Mouse (Mus musculus): ENCODE results near the gene Agpat3. TPM values are rescaled to one million over a fixed set of nuclear protein-coding genes. Genes with fewer than 3 reads are reported as not detected.

Agpat3 gene
- polyA plus RNA-seq, 2 experiments: 14.5 to 21.0 TPM

DNA sequence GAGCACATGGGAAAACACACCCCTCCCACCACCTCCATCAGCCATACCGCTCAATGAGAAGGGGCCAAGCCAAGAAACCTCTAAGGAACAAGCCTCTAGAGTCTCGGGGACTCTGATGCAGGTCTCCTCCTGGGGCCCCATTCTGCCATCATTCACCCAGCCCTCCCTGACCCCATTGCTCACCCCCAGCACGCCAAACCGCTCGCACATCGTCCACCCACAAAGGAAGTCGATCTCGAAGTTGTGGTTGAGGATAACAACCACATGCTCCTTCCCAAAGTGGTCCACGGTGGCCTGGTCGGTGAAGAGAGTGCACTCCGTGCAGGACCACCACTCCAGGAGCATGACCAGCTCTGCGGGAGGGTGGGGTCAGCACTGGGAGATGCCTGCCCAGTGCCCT, 67.5 kb downstream of the Agpat3 start:
- DNase-seq (ENCODE audit: low read depth in 3 of 3, low spot score in 3 of 3) (no peak), ATAC-seq (ENCODE audit: insufficient read depth) (no peak)
- Histone ChIP-seq H3K27me3 (ENCODE audit: control insufficient read depth, insufficient read depth, low read length) (no peaks in the 10 kb centered on the region), H3K36me3 (replicated peaks; ENCODE audit: control insufficient read depth, insufficient read depth, low read depth) (no peaks in the 10 kb centered on the region), H3K9me3 (ENCODE audit: control insufficient read depth, low read length) (no peaks in the 10 kb centered on the region), H3K4me3 (ENCODE audit: insufficient read depth in 1 of 2, low read depth in 2 of 2, low read length in 2 of 2) (no peak overlapping the region), H3K4me1 (replicated peaks; ENCODE audit: control insufficient read depth in 2 of 2, insufficient read depth in 2 of 2, low read length in 1 of 2) (no peaks in the 10 kb centered on the region), H3K9ac (replicated peaks) (no peak overlapping the region), H3K27ac (no peak overlapping the region), H3K4me2 (ENCODE audit: low read depth) (no peak overlapping the region)
- TF ChIP-seq CTCF (IDR thresholded peaks at IDR 0.05; ENCODE audit: low read depth): no peak
- no peak for TF ChIP-seq EP300 (IDR thresholded peaks at IDR 0.05; ENCODE audit: low read depth)
- WGBS (ENCODE audit: insufficient replicate concordance): 13% methylated on average over 12 of the region's 12 CpGs

- DNase-seq (ENCODE audit: low read depth in 3 of 3, low spot score in 3 of 3) (no peak), ATAC-seq (ENCODE audit: insufficient read depth) (no peak)
- no peak overlapping the region for H3K4me3 ChIP-seq (ENCODE audit: insufficient read depth in 1 of 2, low read depth in 2 of 2, low read length in 2 of 2)
- no peak overlapping the region for H3K9ac ChIP-seq (replicated peaks)
- no peak overlapping the region for H3K4me2 ChIP-seq (ENCODE audit: low read depth)
- H3K36me3 ChIP-seq (replicated peaks; ENCODE audit: control insufficient read depth, insufficient read depth, low read depth): no peaks in the 10 kb centered on the region
- no peak overlapping the region for H3K27ac ChIP-seq
- 56% methylated on average over 4 of the region's 4 CpGs for WGBS (ENCODE audit: insufficient replicate concordance)
- H3K27me3 ChIP-seq (ENCODE audit: control insufficient read depth, insufficient read depth, low read length): no peaks in the 10 kb centered on the region
- no peak for TF ChIP-seq CTCF (IDR thresholded peaks at IDR 0.05; ENCODE audit: low read depth)
- TF ChIP-seq EP300 (IDR thresholded peaks at IDR 0.05; ENCODE audit: low read depth): no peak
- H3K4me1 ChIP-seq (replicated peaks; ENCODE audit: control insufficient read depth in 2 of 2, insufficient read depth in 2 of 2, low read length in 1 of 2): no peaks in the 10 kb centered on the region
- no peaks in the 10 kb centered on the region for H3K9me3 ChIP-seq (ENCODE audit: control insufficient read depth, low read length)
Observed at GRCm38 (mm10) chr10:78282411-78282810, 69.9 kb downstream of the Agpat3 start.

DNA sequence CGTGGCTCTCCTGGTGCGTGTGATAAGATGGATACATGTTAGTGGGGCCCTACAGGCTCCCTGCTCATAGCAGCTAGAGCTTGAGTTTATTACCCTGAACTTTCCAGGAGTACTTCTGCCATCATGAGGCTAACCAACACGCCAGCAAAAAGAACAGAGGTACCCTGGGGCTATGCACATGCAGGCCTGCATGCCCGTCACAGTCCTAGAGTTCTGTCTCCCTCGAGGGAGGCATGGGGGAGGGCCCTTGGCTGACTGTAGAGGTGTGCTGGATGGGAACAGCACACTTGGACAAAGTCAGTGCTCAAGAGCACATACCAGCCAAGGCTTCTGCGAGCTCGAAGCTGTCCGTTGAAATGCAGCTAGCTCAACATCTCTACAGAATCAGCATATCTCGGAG, 71.8 kb downstream of the Agpat3 start:
- WGBS (ENCODE audit: insufficient replicate concordance): 66% methylated on average over 9 of the region's 9 CpGs

DNA sequence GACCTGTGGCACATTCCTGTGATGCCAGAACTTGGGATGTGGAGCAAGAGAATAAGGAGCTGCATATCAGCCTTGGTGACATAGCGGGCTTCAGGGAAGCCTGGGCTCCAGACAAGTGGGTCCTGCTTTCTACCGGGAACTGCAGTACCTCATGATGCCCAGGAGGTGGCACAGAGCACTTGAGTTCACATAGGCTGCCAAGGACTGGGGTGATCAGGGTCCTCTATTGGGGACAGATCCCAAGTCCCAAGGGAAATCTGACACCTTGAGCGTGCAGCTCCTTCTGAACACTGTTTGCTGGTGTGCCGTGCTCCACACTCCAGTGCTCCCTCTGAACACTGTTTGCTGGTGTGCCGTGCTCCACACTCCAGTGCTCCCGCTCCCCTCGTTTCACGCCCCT, 73.1 kb downstream of the Agpat3 start:
- H3K9ac ChIP-seq (replicated peaks): no peak overlapping the region
- WGBS (ENCODE audit: insufficient replicate concordance): 53% methylated on average over 8 of the region's 8 CpGs
- H3K4me2 ChIP-seq (ENCODE audit: low read depth): no peak overlapping the region
- no peak overlapping the region for H3K4me3 ChIP-seq (ENCODE audit: insufficient read depth in 1 of 2, low read depth in 2 of 2, low read length in 2 of 2)
- H3K27me3 ChIP-seq (ENCODE audit: control insufficient read depth, insufficient read depth, low read length): no peaks in the 10 kb centered on the region
- no peak; the same call in 1 of the 2 replicates for ATAC-seq (ENCODE audit: insufficient read depth)
- peak; percentile 92 for TF ChIP-seq CTCF (IDR thresholded peaks at IDR 0.05; ENCODE audit: low read depth)
- TF ChIP-seq EP300 (IDR thresholded peaks at IDR 0.05; ENCODE audit: low read depth): no peak
- H3K9me3 ChIP-seq (ENCODE audit: control insufficient read depth, low read length): no peaks in the 10 kb centered on the region
- no peaks in the 10 kb centered on the region for H3K36me3 ChIP-seq (replicated peaks; ENCODE audit: control insufficient read depth, insufficient read depth, low read depth)
- no peak overlapping the region for H3K27ac ChIP-seq
- DNase-seq (ENCODE audit: low read depth in 3 of 3, low spot score in 3 of 3): peak; percentile 20 to 37 (median 24)
- H3K4me1 ChIP-seq (replicated peaks; ENCODE audit: control insufficient read depth in 2 of 2, insufficient read depth in 2 of 2, low read length in 1 of 2): no peaks in the 10 kb centered on the region

More for the DNA sequence above, 71.8 kb downstream of the Agpat3 start:
- no peak overlapping the region for H3K27ac ChIP-seq
- ATAC-seq (ENCODE audit: insufficient read depth) (no peak), DNase-seq (ENCODE audit: low read depth in 3 of 3, low spot score in 3 of 3) (no peak)
- H3K4me3 ChIP-seq (ENCODE audit: insufficient read depth in 1 of 2, low read depth in 2 of 2, low read length in 2 of 2): no peak overlapping the region
- H3K36me3 ChIP-seq (replicated peaks; ENCODE audit: control insufficient read depth, insufficient read depth, low read depth): no peaks in the 10 kb centered on the region
- H3K4me1 ChIP-seq (replicated peaks; ENCODE audit: control insufficient read depth in 2 of 2, insufficient read depth in 2 of 2, low read length in 1 of 2): no peaks in the 10 kb centered on the region
- no peaks in the 10 kb centered on the region for H3K9me3 ChIP-seq (ENCODE audit: control insufficient read depth, low read length)
- no peaks in the 10 kb centered on the region for H3K27me3 ChIP-seq (ENCODE audit: control insufficient read depth, insufficient read depth, low read length)
- H3K9ac ChIP-seq (replicated peaks): no peak overlapping the region
- TF ChIP-seq CTCF (IDR thresholded peaks at IDR 0.05; ENCODE audit: low read depth): no peak
- TF ChIP-seq EP300 (IDR thresholded peaks at IDR 0.05; ENCODE audit: low read depth): no peak
- H3K4me2 ChIP-seq (ENCODE audit: low read depth): no peak overlapping the region

DNA sequence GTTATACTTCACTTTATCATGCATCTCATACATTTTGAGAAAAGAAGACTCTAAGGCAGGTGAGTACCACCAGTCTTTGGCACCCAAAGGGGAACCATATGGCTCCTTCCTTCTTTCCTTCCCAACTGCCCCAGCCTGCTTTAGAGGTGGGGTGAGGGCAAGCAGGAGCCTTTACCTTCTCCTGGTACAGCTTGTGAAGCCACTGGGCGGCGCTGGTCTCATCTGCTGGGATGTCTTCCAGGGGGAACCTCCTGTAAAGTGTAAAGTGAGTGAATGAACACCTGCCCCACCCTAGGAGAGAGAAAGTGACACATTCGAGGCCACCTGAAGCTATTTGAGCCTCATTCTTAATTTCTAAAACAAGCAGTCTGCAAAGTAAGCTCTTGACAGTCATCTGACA, 74.5 kb downstream of the Agpat3 start:
- TF ChIP-seq CTCF (IDR thresholded peaks at IDR 0.05; ENCODE audit: low read depth) (peak; percentile 34), EP300 (IDR thresholded peaks at IDR 0.05; ENCODE audit: low read depth) (no peak)
- Histone ChIP-seq H3K9ac (replicated peaks) (no peak overlapping the region), H3K4me2 (ENCODE audit: low read depth) (no peak overlapping the region), H3K36me3 (replicated peaks; ENCODE audit: control insufficient read depth, insufficient read depth, low read depth) (no peaks in the 10 kb centered on the region), H3K9me3 (ENCODE audit: control insufficient read depth, low read length) (no peaks in the 10 kb centered on the region), H3K4me3 (ENCODE audit: insufficient read depth in 1 of 2, low read depth in 2 of 2, low read length in 2 of 2) (no peak overlapping the region), H3K27me3 (ENCODE audit: control insufficient read depth, insufficient read depth, low read length) (no peaks in the 10 kb centered on the region), H3K4me1 (replicated peaks; ENCODE audit: control insufficient read depth in 2 of 2, insufficient read depth in 2 of 2, low read length in 1 of 2) (no peaks in the 10 kb centered on the region), H3K27ac (no peak overlapping the region)
- no peak for DNase-seq (ENCODE audit: low read depth in 3 of 3, low spot score in 3 of 3)
- ATAC-seq (ENCODE audit: insufficient read depth): no peak
- 44% methylated on average over 3 of the region's 3 CpGs for WGBS (ENCODE audit: insufficient replicate concordance)
